Mouse (Mus musculus): Measurements from ENCODE around the gene Efna2. TPM values are rescaled to one million over a fixed set of nuclear protein-coding genes. Genes with fewer than 3 reads are reported as not detected.

Gene Efna2
- total and polyA plus RNA-seq, 2 experiments from 2014 or later = 51.1 to 52.1 TPM

- no peak for TF ChIP-seq CTCF (IDR thresholded peaks at IDR 0.05)
- ATAC-seq (ENCODE audit: low FRiP score) = no peak
- Histone ChIP-seq H3K27ac (ENCODE audit: low read depth, low read length) (peak overlapping the region; percentile 97), H3K4me1 (ENCODE audit: insufficient read depth, low read length) (peaks cover 19% of the 10 kb centered on the region), H3K4me3 (ENCODE audit: low read depth, low read length) (peak overlapping the region; percentile 70), H3K36me3 (ENCODE audit: insufficient read depth, low read length) (peaks cover 27% of the 10 kb centered on the region), H3K9ac (replicated peaks; ENCODE audit: low read length, poor library complexity, severe bottlenecking) (peak overlapping the region; percentile 99), H3K27me3 (ENCODE audit: insufficient read depth, low read length) (no peaks in the 10 kb centered on the region), H3K4me2 (ENCODE audit: low read depth, low read length, poor library complexity, severe bottlenecking) (peak overlapping the region; percentile 89), H3K9me3 (ENCODE audit: low read length) (no peaks in the 10 kb centered on the region)
- DNase-seq (ENCODE audit: low spot score) = no peak
- WGBS = 5% methylated on average over 26 of the region's 33 CpGs
Observed at GRCm38 (mm10) chr10:80137626-80138552, 41.4 kb upstream of the Efna2 start.

GRCm38 (mm10) chr10:80138553-80139438 lies 40.5 kb upstream of the Efna2 start, which contains the start of gene Atp5d:
Atp5d (plus strand) TSS chr10:80138632.
- under 1% methylated on average over 39 of the region's 94 CpGs for WGBS
- Histone ChIP-seq H3K27ac (ENCODE audit: low read depth, low read length) (peak within 1 kb of the TSS; percentile 97), H3K9ac (replicated peaks; ENCODE audit: low read length, poor library complexity, severe bottlenecking) (peak within 1 kb of the TSS; percentile 99), H3K9me3 (ENCODE audit: low read length) (no peaks in the 10 kb centered on the region), H3K4me1 (ENCODE audit: insufficient read depth, low read length) (peaks cover 20% of the 10 kb centered on the region), H3K36me3 (ENCODE audit: insufficient read depth, low read length) (peaks cover 19% of the 10 kb centered on the region), H3K27me3 (ENCODE audit: insufficient read depth, low read length) (no peaks in the 10 kb centered on the region), H3K4me3 (ENCODE audit: low read depth, low read length) (peak within 1 kb of the TSS; percentile 70), H3K4me2 (ENCODE audit: low read depth, low read length, poor library complexity, severe bottlenecking) (peak within 1 kb of the TSS; percentile 89)
- ATAC-seq (ENCODE audit: low FRiP score) (peak; percentile 12), DNase-seq (ENCODE audit: low spot score) (peak; percentile 85)
- TF ChIP-seq CTCF (IDR thresholded peaks at IDR 0.05) = 0 out of 2 replicates have a peak, but pooled peaks have one; percentile 2

- peak overlapping the region; percentile 70 for H3K4me3 ChIP-seq (ENCODE audit: low read depth, low read length)
- no peaks in the 10 kb centered on the region for H3K27me3 ChIP-seq (ENCODE audit: insufficient read depth, low read length)
- H3K36me3 ChIP-seq (ENCODE audit: insufficient read depth, low read length) = peaks cover 20% of the 10 kb centered on the region
- no peak; the same call in 1 of the 2 replicates for ATAC-seq (ENCODE audit: low FRiP score)
- H3K4me1 ChIP-seq (ENCODE audit: insufficient read depth, low read length) = peaks cover 20% of the 10 kb centered on the region
- no peak for TF ChIP-seq CTCF (IDR thresholded peaks at IDR 0.05)
- H3K9me3 ChIP-seq (ENCODE audit: low read length) = no peaks in the 10 kb centered on the region
- H3K9ac ChIP-seq (replicated peaks; ENCODE audit: low read length, poor library complexity, severe bottlenecking) = peak overlapping the region; percentile 99; the same call in 1 of the 2 replicates
- DNase-seq (ENCODE audit: low spot score) = no peak
- WGBS = 2% methylated on average over 10 of the region's 10 CpGs
- H3K4me2 ChIP-seq (ENCODE audit: low read depth, low read length, poor library complexity, severe bottlenecking) = peak overlapping the region; percentile 89
- H3K27ac ChIP-seq (ENCODE audit: low read depth, low read length) = peak overlapping the region; percentile 97
Observed at GRCm38 (mm10) chr10:80139439-80139775, 39.9 kb upstream of the Efna2 start.

- no peak for TF ChIP-seq CTCF (IDR thresholded peaks at IDR 0.05)
- H3K27me3 ChIP-seq (ENCODE audit: insufficient read depth, low read length) = no peaks in the 10 kb centered on the region
- ATAC-seq (ENCODE audit: low FRiP score) = no peak
- H3K36me3 ChIP-seq (ENCODE audit: insufficient read depth, low read length) = peaks cover 17% of the 10 kb centered on the region
- H3K4me2 ChIP-seq (ENCODE audit: low read depth, low read length, poor library complexity, severe bottlenecking) = no peak overlapping the region
- no peak overlapping the region for H3K9ac ChIP-seq (replicated peaks; ENCODE audit: low read length, poor library complexity, severe bottlenecking)
- no peak overlapping the region for H3K27ac ChIP-seq (ENCODE audit: low read depth, low read length)
- DNase-seq (ENCODE audit: low spot score) = no peak
- 78% methylated on average over 11 of the region's 11 CpGs for WGBS
- H3K4me3 ChIP-seq (ENCODE audit: low read depth, low read length) = no peak overlapping the region
- no peaks in the 10 kb centered on the region for H3K9me3 ChIP-seq (ENCODE audit: low read length)
- H3K4me1 ChIP-seq (ENCODE audit: insufficient read depth, low read length) = peaks cover 20% of the 10 kb centered on the region
Observed at GRCm38 (mm10) chr10:80139975-80140665, 39.2 kb upstream of the Efna2 start.

- H3K27ac ChIP-seq (ENCODE audit: low read depth, low read length) = peak within 1 kb of the TSS; percentile 97
- H3K4me3 ChIP-seq (ENCODE audit: low read depth, low read length) = peak within 1 kb of the TSS; percentile 72
- DNase-seq (ENCODE audit: low spot score) (no peak), ATAC-seq (ENCODE audit: low FRiP score) (no peak)
- H3K4me2 ChIP-seq (ENCODE audit: low read depth, low read length, poor library complexity, severe bottlenecking) = peak within 1 kb of the TSS; percentile 89
- H3K27me3 ChIP-seq (ENCODE audit: insufficient read depth, low read length) = no peaks in the 10 kb centered on the region
- peaks cover 13% of the 10 kb centered on the region for H3K36me3 ChIP-seq (ENCODE audit: insufficient read depth, low read length)
- 80% methylated on average over 10 of the region's 10 CpGs for WGBS
- no peak for TF ChIP-seq CTCF (IDR thresholded peaks at IDR 0.05)
- H3K9me3 ChIP-seq (ENCODE audit: low read length) = no peaks in the 10 kb centered on the region
- 0 out of 2 replicates have a peak within 1 kb of the TSS, but pooled peaks have one; percentile 36 for H3K9ac ChIP-seq (replicated peaks; ENCODE audit: low read length, poor library complexity, severe bottlenecking)
- H3K4me1 ChIP-seq (ENCODE audit: insufficient read depth, low read length) = peaks cover 20% of the 10 kb centered on the region
Observed at GRCm38 (mm10) chr10:80140666-80141035, 38.6 kb upstream of the Efna2 start, which contains the start of gene Cbarp. Cbarp (minus strand) TSS chr10:80140835.
